Mouse (Mus musculus) testis, adult 2 months (tissue): Measurements from ENCODE around the gene Ythdc1.

Source experiments
- CTCF ChIP-seq: fragments of 200-500 bp; IDR thresholded peaks from 2 replicates; pipeline ENCODE4 v1.5.1; 2012; ENCODE audit warnings: low read depth, mild to moderate bottlenecking, inconsistent platforms, low read length, moderate library complexity; ENCODE audit not compliant: control insufficient read depth, insufficient read depth, insufficient replicate concordance
- POLR2A ChIP-seq: fragments of 200-500 bp; IDR thresholded peaks from 2 replicates; pipeline ENCODE4 v1.6.1; 2012; ENCODE audit warnings: low read depth, mild to moderate bottlenecking, inconsistent platforms, low read length, moderate library complexity; ENCODE audit not compliant: control insufficient read depth

GRCm38 (mm10) chr5:86786798-86787197 is 17.2 kb upstream of the Ythdc1 start:
- no peak for TF ChIP-seq CTCF
- TF ChIP-seq POLR2A = no peak
